Mouse (Mus musculus) CH12.LX (cell line): ENCODE results near the gene Ybx1. TPM values are rescaled to one million over a fixed set of nuclear protein-coding genes. Genes with fewer than 3 reads are reported as not detected.

Source experiments
- DNase-seq: peaks from one replicate; pipeline ENCODE4 v3.0.0-alpha.2; 2013; ENCODE audit errors: extremely low read depth
- H3K27ac ChIP-seq: 2 replicates; pipeline ENCODE4 v1.5.1; 2012; ENCODE audit warnings: low read depth, mild to moderate bottlenecking, control low read depth, moderate library complexity; ENCODE audit not compliant: insufficient read depth
- H3K27me3 ChIP-seq: replicated peaks from 2 replicates; pipeline ENCODE3; 2012; ENCODE audit warnings: inconsistent platforms
- H3K36me3 ChIP-seq, 2 experiments: replicated peaks in 1 of 2; 2 replicates each; pipeline versions ENCODE3 to v1.6.1; 2012; ENCODE audit warnings: inconsistent platforms in 1 of 2, low read length in 1 of 2, mild to moderate bottlenecking in 1 of 2, mixed read lengths in 1 of 2, moderate library complexity in 1 of 2; ENCODE audit not compliant: control insufficient read depth in 1 of 2, insufficient read depth in 1 of 2
- H3K4me1 ChIP-seq, 2 experiments: 2 replicates each; pipeline ENCODE4 v1.6.1; 2012; ENCODE audit warnings: inconsistent platforms in 1 of 2, moderate library complexity in 1 of 2; ENCODE audit not compliant: insufficient read depth in 2 of 2, control insufficient read depth in 1 of 2
- H3K4me2 ChIP-seq: 2 replicates; pipeline ENCODE4 v1.6.1; 2012; ENCODE audit warnings: low read depth, mild to moderate bottlenecking, control low read depth; ENCODE audit not compliant: poor library complexity, insufficient read depth, severe bottlenecking
- H3K4me3 ChIP-seq, 3 experiments: fragments of 150-350 bp in 1 of 3; sonication (generic) in 1 of 3; replicated peaks in 1 of 3; 2 replicates each; pipeline versions ENCODE3 to v1.5.1; 2011 to 2012; ENCODE audit warnings: low read depth in 2 of 3, low read length in 2 of 3, mild to moderate bottlenecking in 2 of 3, moderate library complexity in 2 of 3, control low read depth in 1 of 3, improper control_type of control experiment in 1 of 3, inconsistent platforms in 1 of 3, mixed read lengths in 1 of 3; ENCODE audit not compliant: poor library complexity in 1 of 3
- H3K79me2 ChIP-seq: replicated peaks from 2 replicates; pipeline ENCODE4 v1.6.1; 2012; ENCODE audit warnings: mild to moderate bottlenecking, moderate library complexity; ENCODE audit not compliant: control insufficient read depth, poor library complexity, insufficient read depth, severe bottlenecking; ENCODE audit errors: extremely low read depth
- H3K9ac ChIP-seq: 2 replicates; pipeline ENCODE4 v1.6.1; 2012; ENCODE audit warnings: low read depth, mild to moderate bottlenecking, control low read depth, moderate library complexity; ENCODE audit not compliant: insufficient read depth
- H3K9me3 ChIP-seq: replicated peaks from 2 replicates; pipeline ENCODE3; 2012; ENCODE audit warnings: low read length, inconsistent platforms, mixed read lengths
- CHD1 ChIP-seq: IDR thresholded peaks from 2 replicates; pipeline ENCODE4 v1.6.1; 2012; ENCODE audit warnings: low read depth, low read length, improper control_type of control experiment, inconsistent platforms
- ELF1 ChIP-seq: IDR thresholded peaks from 2 replicates; pipeline ENCODE4 v1.6.1; 2014; ENCODE audit warnings: low read depth, mild to moderate bottlenecking, inconsistent platforms, low read length, improper control_type of control experiment
- HCFC1 ChIP-seq: IDR thresholded peaks from 2 replicates; pipeline ENCODE4 v1.6.1; 2012; ENCODE audit warnings: low read depth, mild to moderate bottlenecking, inconsistent platforms, low read length, improper control_type of control experiment
- IRF4 ChIP-seq: IDR thresholded peaks from 2 replicates; pipeline ENCODE4 v1.6.1; 2014; ENCODE audit warnings: low read depth, mild to moderate bottlenecking, inconsistent platforms, low read length, improper control_type of control experiment
- MAFK ChIP-seq: IDR thresholded peaks from 2 replicates; pipeline ENCODE4 v1.6.1; 2011; ENCODE audit warnings: low read length, improper control_type of control experiment; ENCODE audit not compliant: insufficient replicate concordance
- MAX ChIP-seq: IDR thresholded peaks from 2 replicates; pipeline ENCODE4 v1.6.1; 2011; ENCODE audit warnings: low read length, improper control_type of control experiment
- MEF2A ChIP-seq: IDR thresholded peaks from 2 replicates; pipeline ENCODE4 v1.6.1; 2014; ENCODE audit warnings: low read depth, mild to moderate bottlenecking, inconsistent platforms, low read length, improper control_type of control experiment, borderline replicate concordance
- NELFE ChIP-seq: IDR thresholded peaks from 2 replicates; pipeline ENCODE4 v1.6.1; 2011; ENCODE audit warnings: low read depth, low read length, improper control_type of control experiment
- PAX5 ChIP-seq: IDR thresholded peaks from 2 replicates; pipeline ENCODE4 v1.6.1; 2012; ENCODE audit warnings: low read length, inconsistent platforms, mixed read lengths
- RCOR1 ChIP-seq: conservative IDR thresholded peaks from 2 replicates; pipeline ENCODE4 v1.6.1; 2012; ENCODE audit warnings: low read depth, mild to moderate bottlenecking, inconsistent platforms, low read length, improper control_type of control experiment
- TBP ChIP-seq: conservative IDR thresholded peaks from 2 replicates; pipeline ENCODE4 v1.6.1; 2011; ENCODE audit warnings: low read depth, low read length, improper control_type of control experiment
- TCF12 ChIP-seq: IDR thresholded peaks from 2 replicates; pipeline ENCODE4 v1.6.1; 2014; ENCODE audit warnings: low read depth, mild to moderate bottlenecking, inconsistent platforms, low read length, improper control_type of control experiment
- UBTF ChIP-seq: IDR thresholded peaks from 2 replicates; pipeline ENCODE4 v1.6.1; 2012; ENCODE audit warnings: low read depth, mild to moderate bottlenecking, inconsistent platforms, low read length, improper control_type of control experiment, moderate library complexity
- USF2 ChIP-seq: conservative IDR thresholded peaks from 2 replicates; pipeline ENCODE4 v1.6.1; 2011; ENCODE audit warnings: low read depth, low read length, improper control_type of control experiment
- dilution Hi-C: fragments of 300-500 bp; cut with MboI; formaldehyde crosslinking; loops from 2 replicates; pipeline ENCODE4 v1.14.3; 2020; ENCODE audit warnings: low sequenced_read_pairs; ENCODE audit not compliant: extremely low pct_unique_long_range_greater_than_20kb, extremely low pct_ligation_motif_present
- in situ Hi-C: fragments of 300-500 bp; cut with MboI; formaldehyde crosslinking; loops from 3 replicates; pipeline ENCODE4 v1.14.3; 2019; ENCODE audit warnings: low sequenced_read_pairs, low pct_ligation_motif_present, low pct_unique_long_range_greater_than_20kb, mixed read lengths
- polyA plus RNA-seq: library from polyadenylated mRNA; unstranded; fragments of >175 nt; gene quantifications from 2 replicates; pipeline ENCODE4 v1.2.1, GENCODE M21; 2012; ENCODE audit warnings: low read depth; ENCODE audit not compliant: insufficient read length
- total RNA-seq, 2 experiments: library from RNA; depleted of rRNA; stranded (reverse); fragments of 300-350 nt in 1 of 2; fragments of >200 nt in 1 of 2; gene quantifications; 2 replicates each; pipeline ENCODE4 v1.2.3; 2012 to 2014

The Ybx1 gene
- total and polyA plus RNA-seq, 3 experiments, result 724 to 2,246 (median 901) TPM

DNA sequence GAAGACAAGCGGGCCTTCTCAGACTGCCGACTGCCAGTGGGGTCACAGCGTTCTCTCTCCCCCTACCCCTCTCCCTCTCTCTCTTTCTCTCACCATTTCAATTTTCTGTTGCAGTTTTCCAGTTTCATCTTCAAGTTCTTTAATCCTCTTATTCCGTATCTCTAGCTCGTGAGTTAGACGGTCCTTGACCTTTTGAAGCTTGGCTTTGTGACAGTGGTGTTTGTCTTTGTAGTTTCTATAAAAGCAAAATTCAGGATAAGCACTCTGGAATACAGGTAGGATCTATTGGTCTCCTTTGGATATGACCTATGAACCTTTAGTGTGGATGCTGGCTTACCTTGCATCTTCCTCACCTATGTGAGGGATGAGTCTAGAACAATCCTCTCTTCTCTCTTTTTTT lies 39.1 kb upstream of the Ybx1 start:
- no peaks in the 10 kb centered on the region for H3K36me3 ChIP-seq
- no peak overlapping the region for H3K4me3 ChIP-seq
- H3K79me2 ChIP-seq, result no peaks in the 10 kb centered on the region
- TF ChIP-seq IRF4 (no peak), MEF2A (no peak), RCOR1 (no peak), TBP (no peak), HCFC1 (no peak), CHD1 (no peak), MAFK (no peak), PAX5 (no peak), UBTF (no peak)
- TF ChIP-seq, all 38 proteins: peak for 0
- DNase-seq, result no peak
- Histone ChIP-seq H3K9me3 (no peaks in the 10 kb centered on the region), H3K27ac (no peak overlapping the region), H3K4me2 (no peak overlapping the region), H3K4me1 (peaks cover under 1 to 4% of the 10 kb centered on the region in 2 experiments; a peak in 1 of 4 replicates), H3K27me3 (peaks cover 2% of the 10 kb centered on the region), H3K9ac (no peak overlapping the region)
- dilution Hi-C loops, result no loop called here
- in situ Hi-C loops, result no loop called here

DNA sequence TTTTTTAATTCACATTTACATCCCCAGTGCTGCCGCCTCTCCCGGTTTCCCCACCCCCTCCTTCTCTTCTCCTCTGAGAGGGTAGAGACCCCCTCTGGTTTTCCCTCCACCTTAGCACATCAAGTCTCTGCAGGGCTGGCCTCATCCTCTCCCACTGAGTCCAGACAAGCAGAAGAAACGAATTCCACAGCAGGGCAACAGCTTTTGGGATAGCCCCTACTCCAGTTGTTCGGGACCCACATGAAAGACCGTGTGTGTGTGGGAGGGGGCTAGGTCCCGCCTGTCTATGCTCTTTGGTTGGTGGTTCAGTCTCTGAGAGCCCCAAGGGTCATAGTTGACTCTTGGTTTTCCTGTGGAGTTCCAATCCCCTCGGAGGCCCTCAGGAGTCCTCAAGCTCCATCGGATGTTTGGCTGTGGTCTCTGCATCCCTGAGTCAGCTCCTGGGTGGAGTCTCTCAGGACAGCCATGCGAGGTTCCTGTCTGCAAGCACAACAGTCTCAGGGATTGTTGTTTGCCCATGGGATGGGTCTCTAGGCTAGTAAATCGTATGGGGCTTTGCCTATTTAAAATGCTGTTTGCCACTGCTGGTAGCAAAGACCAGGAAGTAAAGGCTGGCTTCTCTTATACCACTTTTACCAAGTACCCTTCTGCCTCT lies 26.6 kb upstream of the Ybx1 start:
- Histone ChIP-seq H3K79me2 (peaks cover 10% of the 10 kb centered on the region), H3K9me3 (no peaks in the 10 kb centered on the region), H3K4me1 (peaks cover 11 to 42% of the 10 kb centered on the region in 2 experiments), H3K27me3 (no peaks in the 10 kb centered on the region), H3K4me2 (peak overlapping the region; percentile 80), H3K9ac (peak overlapping the region; percentile 80), H3K36me3 (peaks cover 25 to 33% of the 10 kb centered on the region in 2 experiments), H3K4me3 (peak overlapping the region; percentile 84 to 94 (median 93)), H3K27ac (no peak overlapping the region)
- dilution Hi-C loops (no loop called here), in situ Hi-C loops (no loop called here)
- DNase-seq, result no peak
- 0 out of 2 replicates have a peak, but pooled peaks have one; percentile 48 for TF ChIP-seq ELF1
- peak; percentile 39; the same call in 1 of the 2 replicates for TF ChIP-seq NELFE
- no peak for TF ChIP-seq USF2
- TF ChIP-seq TCF12, result no peak
- TF ChIP-seq UBTF, result no peak
- TF ChIP-seq MAX, result no peak
- TF ChIP-seq HCFC1, result no peak
